Mouse (Mus musculus) cerebellum, adult 9-10 months (tissue): Measurements from ENCODE around the gene Hist2h2ab.
A peak's percentile ranks its signal among the peaks of the same experiment; 100 is the strongest.
"Not testable (repeated sequence)": the region's sequence is repeated elsewhere in the genome, so short reads cannot be mapped to it uniquely, and the experiment has no call there.

Experiments used
- DNase-seq: peaks from one replicate; pipeline ENCODE4 v3.0.0; 2022

Gene Hist2h2ab

GRCm38 (mm10) chr3:96237904-96238511 lies 18.3 kb downstream of the Hist2h2ab start:
- no peak for DNase-seq

- DNase-seq = peak; percentile 68
Measured at GRCm38 (mm10) chr3:96238954-96239793, 19.5 kb downstream of the Hist2h2ab start, which contains the start of gene Hist2h3c2. TSS of gene Hist2h3c2 (minus strand) at chr3:96239127.

- DNase-seq = peak; percentile 96
Measured at GRCm38 (mm10) chr3:96239949-96240798, 20.5 kb downstream of the Hist2h2ab start, which contains the start of gene Hist2h2aa2. TSS of gene Hist2h2aa2 (minus strand) at chr3:96240276.

- no peak for DNase-seq
Measured at GRCm38 (mm10) chr3:96240799-96241197, 21.1 kb downstream of the Hist2h2ab start.

- no peak for DNase-seq
Measured at GRCm38 (mm10) chr3:96243921-96244572, 24.4 kb downstream of the Hist2h2ab start.

- peak; percentile 92 for DNase-seq
Measured at GRCm38 (mm10) chr3:96245003-96245886, 25.6 kb downstream of the Hist2h2ab start, which contains the start of gene Hist2h2aa1. TSS of gene Hist2h2aa1 (plus strand) at chr3:96245497.

- DNase-seq = not testable (repeated sequence)
Measured at GRCm38 (mm10) chr3:96246018-96246417, 26.4 kb downstream of the Hist2h2ab start.

GRCm38 (mm10) chr3:96246427-96246856 lies 26.8 kb downstream of the Hist2h2ab start, which contains the start of gene Hist2h3c1:
TSS of gene Hist2h3c1 (plus strand) at chr3:96246685.
- not testable (repeated sequence) for DNase-seq

GRCm38 (mm10) chr3:96247356-96248140 lies 27.9 kb downstream of the Hist2h2ab start:
- peak; percentile 59 for DNase-seq

DNA sequence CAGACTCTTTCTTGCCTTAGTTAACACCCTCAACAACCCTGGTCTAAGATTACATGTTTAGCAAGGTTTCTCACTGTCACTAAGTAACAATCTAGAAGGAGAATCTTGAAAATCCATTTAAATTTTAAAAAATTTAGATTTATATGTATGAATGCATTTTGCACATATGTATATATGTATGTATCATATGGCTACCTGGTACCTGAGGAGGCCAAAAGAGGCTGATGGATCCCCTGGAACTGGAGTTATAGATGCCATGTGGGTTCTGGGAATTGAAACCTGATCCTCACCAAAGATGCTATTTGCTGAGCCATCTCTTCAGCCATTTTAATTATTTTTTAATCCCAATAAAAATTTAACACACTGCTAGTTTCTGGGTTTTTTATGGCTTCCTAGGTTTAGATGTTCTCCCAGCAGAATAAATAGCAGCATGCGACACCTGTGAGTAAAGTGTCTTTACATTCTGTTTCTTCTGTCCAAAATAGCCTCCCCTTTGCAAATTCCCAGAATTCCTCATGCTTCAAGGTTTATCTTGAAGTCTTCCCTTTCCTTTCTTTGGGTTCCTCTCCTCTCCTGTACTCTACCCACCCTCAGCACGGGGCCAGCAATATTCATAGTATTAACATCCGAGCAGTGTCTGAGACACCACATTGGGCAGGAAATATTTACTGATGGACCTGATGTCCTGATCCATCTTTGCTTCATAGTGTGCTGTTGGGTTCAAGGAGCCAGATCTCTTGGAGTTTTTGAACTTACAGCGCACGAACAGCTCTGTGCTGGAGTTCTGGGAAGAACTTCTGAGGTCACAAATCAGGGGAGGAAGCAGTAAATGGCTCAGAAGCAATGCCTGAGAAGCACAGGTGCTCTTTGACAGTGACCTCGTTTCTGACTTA lies 28.7 kb downstream of the Hist2h2ab start:
- no peak for DNase-seq

GRCm38 (mm10) chr3:96249034-96249345 lies 29.3 kb downstream of the Hist2h2ab start:
- DNase-seq = no peak

DNA sequence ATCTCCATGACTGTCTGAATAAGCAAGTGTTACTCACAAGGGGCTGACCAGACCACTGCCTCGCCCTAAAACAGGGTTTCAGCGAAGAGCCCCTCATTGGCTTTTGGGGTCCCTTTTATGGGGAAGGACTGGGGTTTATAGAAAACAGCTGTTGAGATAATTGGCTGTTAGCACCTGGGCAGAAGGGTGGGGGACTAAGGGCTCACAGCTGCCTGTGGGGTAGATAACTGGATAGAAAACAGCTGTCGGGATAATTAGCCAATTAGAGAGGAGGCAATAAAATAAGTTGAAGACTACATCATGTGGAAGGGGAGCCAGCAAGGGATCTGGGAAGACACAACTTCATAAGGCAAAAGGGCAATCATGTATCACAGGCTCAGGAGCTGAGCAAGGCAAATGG lies 31.2 kb downstream of the Hist2h2ab start:
- no peak for DNase-seq

DNA sequence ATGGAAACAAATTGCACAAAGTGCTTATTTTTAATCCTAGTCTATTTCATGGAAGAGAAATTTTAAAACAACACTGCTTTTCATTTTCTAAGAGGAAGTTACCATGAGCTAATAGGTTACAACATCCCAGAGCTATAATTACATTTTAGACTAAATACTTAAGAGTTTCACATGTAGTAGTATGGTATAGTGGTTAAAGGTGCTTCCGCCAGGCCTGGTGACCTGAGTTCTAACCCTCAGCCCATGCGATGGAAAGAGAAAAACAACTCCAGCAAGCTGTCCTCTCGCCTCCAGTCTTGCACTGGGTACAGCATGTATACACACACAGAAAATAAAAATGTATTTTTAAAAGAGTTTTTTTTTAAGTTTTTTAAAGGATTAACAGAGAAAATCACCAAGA lies 32.1 kb downstream of the Hist2h2ab start:
- no peak for DNase-seq

- no peak for DNase-seq
Measured at GRCm38 (mm10) chr3:96254683-96255355, 35.2 kb downstream of the Hist2h2ab start.

- DNase-seq = no peak
Measured at GRCm38 (mm10) chr3:96255926-96256593, 36.4 kb downstream of the Hist2h2ab start.

- no peak for DNase-seq
Measured at GRCm38 (mm10) chr3:96257190-96257589, 37.5 kb downstream of the Hist2h2ab start.

DNA sequence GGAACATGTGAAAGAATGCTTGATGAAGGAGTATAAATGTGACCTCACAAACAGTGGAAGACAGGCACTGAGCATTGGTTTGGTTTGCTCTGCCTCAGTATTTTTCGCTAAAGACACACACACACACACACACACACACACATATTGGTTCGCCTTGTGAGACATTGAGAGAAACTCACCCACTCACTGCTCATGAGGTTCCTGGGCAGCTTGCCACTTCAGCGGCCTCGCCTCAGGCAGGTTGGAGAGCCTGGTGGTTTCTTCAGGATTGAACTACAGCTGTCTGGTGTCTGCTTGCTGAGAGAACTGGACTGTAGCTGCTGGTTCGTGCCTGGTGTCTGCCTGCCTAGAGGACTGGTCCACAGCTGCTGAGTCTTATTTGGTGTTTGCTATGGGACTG lies 40.6 kb downstream of the Hist2h2ab start:
- DNase-seq = peak; percentile 47

- DNase-seq = no peak
Measured at GRCm38 (mm10) chr3:96261623-96262022, 42.0 kb downstream of the Hist2h2ab start.
